In genomic region chr16:9092191-9092848, GRCm38 (mm10) we compare ENCODE assay signal across 11 mouse cellular contexts.
DNase-seq lines count a peak whose midpoint lies in the region; ATAC-seq lines count a peak whose summit lies in the region.
"Had no signal": no experiment of that assay in that cellular context is flagged by ENCODE, and none has a peak within 500 bp of the region (broad histone marks: within the 10 kb centered on the region; RNA-seq: fewer than 3 reads in every experiment).

No protein-coding gene starts in this region.

- H3K27me3 ChIP-seq in forebrain, embryonic 11.5 days (ENCODE audit: control insufficient read depth, insufficient read depth, low read length): no peaks in the 10 kb centered on the region
- no peaks in the 10 kb centered on the region for H3K27me3 ChIP-seq in forebrain, embryonic 15.5 days
- no peaks in the 10 kb centered on the region for H3K27me3 ChIP-seq in hindbrain, embryonic 12.5 days
- H3K27me3 ChIP-seq in liver, embryonic 11.5 days (replicated peaks; ENCODE audit: control insufficient read depth, insufficient read depth, low read length): no peaks in the 10 kb centered on the region
- H3K27me3 ChIP-seq: intestine, embryonic 15.5 days had no signal

- WGBS in forebrain, embryonic 11.5 days: 7% methylated on average over 11 of the region's 11 CpGs
- WGBS in forebrain, embryonic 15.5 days: 11% methylated on average over 11 of the region's 11 CpGs
- 12% methylated on average over 11 of the region's 11 CpGs for WGBS in hindbrain, embryonic 12.5 days
- 47% methylated on average over 11 of the region's 11 CpGs for WGBS in liver, embryonic 11.5 days

- H3K4me1 ChIP-seq in forebrain, embryonic 11.5 days (replicated peaks; ENCODE audit: control insufficient read depth, insufficient read depth, low read length): no peaks in the 10 kb centered on the region
- no peaks in the 10 kb centered on the region for H3K4me1 ChIP-seq in forebrain, embryonic 15.5 days
- H3K4me1 ChIP-seq in hindbrain, embryonic 12.5 days: peaks cover 10% of the 10 kb centered on the region
- no peaks in the 10 kb centered on the region for H3K4me1 ChIP-seq in liver, embryonic 11.5 days (replicated peaks; ENCODE audit: control insufficient read depth, insufficient read depth, low read length)
- H3K4me1 ChIP-seq: intestine, embryonic 15.5 days had no signal

- no peaks in the 10 kb centered on the region for H3K36me3 ChIP-seq in forebrain, embryonic 11.5 days (ENCODE audit: control insufficient read depth, insufficient read depth, low read length)
- no peaks in the 10 kb centered on the region for H3K36me3 ChIP-seq in forebrain, embryonic 15.5 days
- no peaks in the 10 kb centered on the region for H3K36me3 ChIP-seq in hindbrain, embryonic 12.5 days
- H3K36me3 ChIP-seq in liver, embryonic 11.5 days (ENCODE audit: control insufficient read depth, insufficient read depth, low read length): no peaks in the 10 kb centered on the region
- H3K36me3 ChIP-seq: intestine, embryonic 15.5 days had no signal

- H3K4me3 ChIP-seq in forebrain, embryonic 11.5 days (ENCODE audit: low read depth, low read length): no peak overlapping the region
- H3K4me3 ChIP-seq in forebrain, embryonic 15.5 days: no peak overlapping the region
- no peak overlapping the region for H3K4me3 ChIP-seq in hindbrain, embryonic 12.5 days
- no peak overlapping the region for H3K4me3 ChIP-seq in liver, embryonic 11.5 days (ENCODE audit: low read depth, low read length)
- H3K4me3 ChIP-seq: intestine, embryonic 15.5 days had no signal

- no peaks in the 10 kb centered on the region for H3K9me3 ChIP-seq in forebrain, embryonic 11.5 days (ENCODE audit: control insufficient read depth, low read length)
- no peaks in the 10 kb centered on the region for H3K9me3 ChIP-seq in forebrain, embryonic 15.5 days
- H3K9me3 ChIP-seq in hindbrain, embryonic 12.5 days (replicated peaks): no peaks in the 10 kb centered on the region
- H3K9me3 ChIP-seq in liver, embryonic 11.5 days (ENCODE audit: control insufficient read depth, low read length): no peaks in the 10 kb centered on the region
- H3K9me3 ChIP-seq: intestine, embryonic 15.5 days had no signal

- no peak overlapping the region for H3K27ac ChIP-seq in forebrain, embryonic 11.5 days (ENCODE audit: low read depth, low read length)
- H3K27ac ChIP-seq in forebrain, embryonic 15.5 days (replicated peaks): no peak overlapping the region
- H3K27ac ChIP-seq in hindbrain, embryonic 12.5 days: peak overlapping the region; percentile 44; the same call in 1 of the 2 replicates
- H3K27ac ChIP-seq in liver, embryonic 11.5 days (ENCODE audit: low read depth, low read length): no peak overlapping the region
- H3K27ac ChIP-seq: intestine, embryonic 15.5 days had no signal

- DNase-seq in forebrain, embryonic 11.5 days (ENCODE audit: low spot score): peak; percentile 44
- DNase-seq in Muller cell, postnatal 12 days (ENCODE audit: inconsistent ontology term): peak; percentile 46
- DNase-seq in fat pad, adult 2 months (ENCODE audit: extremely low read depth, low read depth, low spot score): peak; percentile 25
- no peak for DNase-seq in layer of hippocampus, postnatal 10 days (ENCODE audit: low spot score in 2 of 2)
- no peak for DNase-seq in liver, embryonic 11.5 days (ENCODE audit: low spot score)
- DNase-seq in right cerebral cortex, postnatal 14 days: no peak
- DNase-seq: forebrain, postnatal 0 days had no signal

- no peak overlapping the region for H3K9ac ChIP-seq in forebrain, embryonic 11.5 days (ENCODE audit: low read length)
- H3K9ac ChIP-seq in forebrain, embryonic 15.5 days (replicated peaks): no peak overlapping the region
- H3K9ac ChIP-seq in hindbrain, embryonic 12.5 days: no peak overlapping the region
- no peak overlapping the region for H3K9ac ChIP-seq in liver, embryonic 11.5 days (ENCODE audit: low read depth, low read length)
- H3K9ac ChIP-seq: forebrain, postnatal 0 days; intestine, embryonic 15.5 days had no signal

- no peak overlapping the region for H3K4me2 ChIP-seq in forebrain, embryonic 11.5 days (ENCODE audit: low read depth, low read length, severe bottlenecking)
- H3K4me2 ChIP-seq in forebrain, embryonic 15.5 days (replicated peaks): no peak overlapping the region
- H3K4me2 ChIP-seq in hindbrain, embryonic 12.5 days (replicated peaks): no peak overlapping the region
- H3K4me2 ChIP-seq in liver, embryonic 11.5 days: no peak overlapping the region
- H3K4me2 ChIP-seq: intestine, embryonic 15.5 days had no signal

- ATAC-seq in forebrain, embryonic 11.5 days (replicated peaks; ENCODE audit: low FRiP score): no peak
- ATAC-seq in forebrain, embryonic 15.5 days (replicated peaks): no peak
- no peak for ATAC-seq in hindbrain, embryonic 12.5 days (ENCODE audit: low FRiP score)
- no peak for ATAC-seq in liver, embryonic 11.5 days (replicated peaks; ENCODE audit: low FRiP score)
- ATAC-seq: forebrain, postnatal 0 days; intestine, embryonic 15.5 days; lung, postnatal 0 days had no signal

Comparison
In these comparisons a context has a peak if more than half of its experiments do, and no peak if none do; other contexts are left out.
1. DNase-seq: peak in forebrain, embryonic 11.5 days (single experiment), Muller cell, postnatal 12 days (single experiment) and fat pad, adult 2 months (single experiment); none in layer of hippocampus, postnatal 10 days (0 of 2), liver, embryonic 11.5 days (single experiment) and right cerebral cortex, postnatal 14 days (single experiment).